Mouse (Mus musculus) embryonic facial prominence, embryonic 13.5 days (tissue): ENCODE measurements at regions not wholly inside any gene's neighbourhood (a gene's known extent, or its start where the extent isn't known, plus 50 kb on each side); places are given as distances from the start of the nearest gene placed in this dataset.

Experiments used
- ATAC-seq: fragments of 200-750 bp; cut with Nextera tagmentation; 2 replicates; pipeline ENCODE4 v1.8.0; 2017; ENCODE audit warnings: low read depth; ENCODE audit not compliant: insufficient number of reproducible peaks, insufficient read depth, low FRiP score, low TSS enrichment
- H3K27ac ChIP-seq: fragments of 300-500 bp; sonication (generic); 2 replicates; pipeline ENCODE4 v1.5.1; 2015; ENCODE audit warnings: moderate library complexity, mild to moderate bottlenecking, inconsistent platforms
- H3K27me3 ChIP-seq: fragments of 300-500 bp; sonication (generic); 2 replicates; pipeline ENCODE4 v1.6.1; 2015; ENCODE audit warnings: mild to moderate bottlenecking, inconsistent platforms
- H3K36me3 ChIP-seq: fragments of 300-500 bp; sonication (generic); 2 replicates; pipeline ENCODE4 v1.6.1; 2015; ENCODE audit warnings: mild to moderate bottlenecking, inconsistent platforms
- H3K4me1 ChIP-seq: fragments of 300-500 bp; sonication (generic); 2 replicates; pipeline ENCODE4 v1.6.1; 2015; ENCODE audit warnings: inconsistent platforms
- H3K4me2 ChIP-seq: fragments of 300-500 bp; sonication (generic); 2 replicates; pipeline ENCODE4 v1.6.1; 2015; ENCODE audit warnings: moderate library complexity, mild to moderate bottlenecking, inconsistent platforms
- H3K4me3 ChIP-seq: fragments of 300-500 bp; sonication (generic); 2 replicates; pipeline ENCODE4 v1.5.1; 2015; ENCODE audit warnings: mild to moderate bottlenecking, inconsistent platforms
- H3K9ac ChIP-seq: fragments of 300-500 bp; sonication (generic); 2 replicates; pipeline ENCODE4 v1.6.1; 2015; ENCODE audit warnings: mild to moderate bottlenecking, inconsistent platforms
- H3K9me3 ChIP-seq: fragments of 300-500 bp; sonication (generic); 2 replicates; pipeline ENCODE4 v1.6.1; 2016; ENCODE audit warnings: inconsistent platforms
- WGBS: fragments of 180-500 bp; shearing (Covaris S2); methylation state at CpG from one replicate; pipeline ENCODE4 v1.1.7; 2015; ENCODE audit warnings: mixed read lengths; 5-methylcytosine and 5-hydroxymethylcytosine counted together

DNA sequence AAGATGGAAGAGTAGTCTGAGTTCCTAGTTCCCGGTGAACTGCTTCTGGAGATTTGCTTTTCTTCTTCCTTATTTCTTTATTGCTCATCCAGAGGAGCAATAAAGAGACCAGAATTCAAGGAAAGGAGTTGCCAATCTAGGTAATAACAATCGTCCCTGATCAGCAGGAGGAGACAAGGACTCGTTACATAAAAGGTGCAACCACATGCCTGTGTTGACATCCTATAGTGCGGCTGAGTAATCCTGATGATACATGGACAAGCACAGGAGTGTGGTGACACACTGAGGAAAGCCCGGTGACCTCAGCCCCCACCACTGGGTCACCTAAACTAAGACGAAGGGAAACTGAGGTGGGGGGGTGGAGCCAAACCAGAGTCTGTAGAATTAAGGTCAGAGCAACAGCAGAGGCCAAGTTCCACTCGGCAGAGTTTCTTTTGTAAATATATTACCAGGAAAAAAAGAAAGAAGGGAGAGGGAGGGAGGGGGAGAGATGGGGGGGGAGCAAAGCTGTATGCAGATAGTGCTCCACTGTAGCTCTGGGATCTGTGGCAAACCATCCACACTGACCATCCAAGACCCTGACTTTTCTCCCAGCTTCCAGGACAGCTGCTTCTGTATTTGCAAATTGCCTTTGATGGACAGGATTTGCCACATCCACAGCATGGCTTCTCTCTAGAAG, 135.2 kb upstream of the Rnaseh2b start:
- no peaks in the 10 kb centered on the region for H3K36me3 ChIP-seq

DNA sequence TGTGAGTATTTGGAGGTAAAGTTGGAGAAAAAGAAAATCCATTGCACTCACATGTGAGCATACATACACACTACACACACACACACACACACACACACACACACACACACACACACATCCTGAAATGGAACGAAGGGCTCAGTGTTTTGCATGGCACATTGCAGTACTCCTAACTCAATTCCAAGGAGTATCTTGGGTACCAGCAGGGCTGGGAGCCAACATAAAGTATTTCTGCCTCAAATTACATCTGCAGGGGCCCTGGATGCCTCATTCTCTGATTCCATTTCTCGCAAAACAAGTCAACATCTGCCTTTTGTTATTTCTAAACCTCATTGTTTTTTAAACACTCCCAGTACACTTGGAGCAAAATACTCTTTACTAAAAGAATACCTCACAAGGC, 132.7 kb upstream of the Rnaseh2b start:
- ATAC-seq: no peak
- 29% methylated on average over 2 of the region's 2 CpGs for WGBS
- no peaks in the 10 kb centered on the region for H3K27me3 ChIP-seq

More for the DNA sequence above, 135.2 kb upstream of the Rnaseh2b start:
- H3K27me3 ChIP-seq: peaks cover 3% of the 10 kb centered on the region; the same call in 1 of the 2 replicates
- H3K27ac ChIP-seq: no peak overlapping the region
- H3K9me3 ChIP-seq: no peaks in the 10 kb centered on the region
- no peak overlapping the region for H3K9ac ChIP-seq
- H3K4me3 ChIP-seq: no peak overlapping the region
- H3K4me2 ChIP-seq: no peak overlapping the region
- ATAC-seq: no peak
- H3K4me1 ChIP-seq: peaks cover 27% of the 10 kb centered on the region
- 81% methylated on average over 7 of the region's 7 CpGs for WGBS

DNA sequence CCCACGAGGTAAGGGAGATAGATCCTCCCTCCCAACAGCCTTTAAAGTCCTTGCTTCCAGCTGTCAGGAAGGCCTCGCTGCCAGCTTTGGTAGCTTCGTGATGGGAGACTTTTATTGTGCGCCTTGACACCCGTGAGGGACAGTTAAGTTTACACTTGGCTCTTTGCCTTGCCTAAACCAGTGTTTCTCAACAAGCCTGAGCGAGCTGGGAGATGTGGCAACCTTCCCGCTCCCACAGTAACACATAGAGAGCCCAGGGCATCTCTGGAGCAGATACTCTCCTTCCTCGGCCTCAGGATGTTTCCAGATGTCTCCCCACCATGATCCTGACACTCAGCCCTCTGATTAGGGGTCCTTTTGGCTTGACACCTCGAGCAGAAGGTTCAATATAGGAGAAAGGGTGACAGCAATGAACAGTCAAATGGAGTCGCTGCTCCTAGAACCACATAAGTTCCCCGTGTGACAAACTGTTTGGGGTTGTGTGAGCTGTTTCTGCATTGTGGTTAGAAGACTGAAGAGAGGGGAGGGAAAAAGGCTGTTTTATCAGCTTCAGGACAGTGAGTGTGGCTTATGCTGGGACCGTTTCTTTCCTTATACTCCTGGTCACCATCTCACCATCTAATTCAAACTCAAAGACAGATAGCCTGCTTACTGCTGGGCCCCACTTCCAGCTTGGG, 129.1 kb upstream of the Rnaseh2b start:
- ATAC-seq: no peak
- H3K4me3 ChIP-seq: no peak overlapping the region
- 69% methylated on average over 12 of the region's 12 CpGs for WGBS
- no peaks in the 10 kb centered on the region for H3K9me3 ChIP-seq
- H3K4me2 ChIP-seq: no peak overlapping the region
- no peak overlapping the region for H3K27ac ChIP-seq
- H3K4me1 ChIP-seq: peaks cover 33% of the 10 kb centered on the region
- H3K27me3 ChIP-seq: no peaks in the 10 kb centered on the region
- no peaks in the 10 kb centered on the region for H3K36me3 ChIP-seq
- no peak overlapping the region for H3K9ac ChIP-seq

More for the DNA sequence above, 132.7 kb upstream of the Rnaseh2b start:
- no peak overlapping the region for H3K4me3 ChIP-seq
- peaks cover 33% of the 10 kb centered on the region for H3K4me1 ChIP-seq
- peak overlapping the region; percentile 92 for H3K27ac ChIP-seq
- no peak overlapping the region for H3K9ac ChIP-seq
- no peak overlapping the region for H3K4me2 ChIP-seq
- no peaks in the 10 kb centered on the region for H3K9me3 ChIP-seq
- no peaks in the 10 kb centered on the region for H3K36me3 ChIP-seq

DNA sequence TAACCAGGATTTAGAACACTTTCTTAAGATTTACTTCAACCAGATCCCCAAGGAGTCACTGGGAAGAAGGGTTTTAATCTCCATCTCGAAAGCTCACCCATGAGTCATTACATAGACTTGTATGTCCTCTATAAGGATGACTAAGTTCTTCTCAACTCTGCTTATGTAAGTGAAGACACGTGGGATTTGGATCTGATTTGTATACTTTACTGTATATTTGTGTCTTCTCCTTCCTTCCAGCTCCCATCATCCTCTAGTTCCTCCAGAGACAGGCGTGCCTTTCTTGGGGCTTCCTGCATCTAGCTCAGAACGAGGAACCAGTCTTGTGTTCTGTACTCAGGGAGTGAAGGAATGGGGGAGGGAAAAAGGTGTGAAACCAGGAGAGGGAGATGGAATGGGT, 127.5 kb upstream of the Rnaseh2b start:
- Histone ChIP-seq H3K4me1 (peaks cover 17% of the 10 kb centered on the region), H3K36me3 (no peaks in the 10 kb centered on the region), H3K27me3 (no peaks in the 10 kb centered on the region), H3K4me3 (no peak overlapping the region), H3K4me2 (no peak overlapping the region), H3K9me3 (no peaks in the 10 kb centered on the region), H3K27ac (no peak overlapping the region), H3K9ac (no peak overlapping the region)
- 78% methylated on average over 4 of the region's 4 CpGs for WGBS
- no peak for ATAC-seq

DNA sequence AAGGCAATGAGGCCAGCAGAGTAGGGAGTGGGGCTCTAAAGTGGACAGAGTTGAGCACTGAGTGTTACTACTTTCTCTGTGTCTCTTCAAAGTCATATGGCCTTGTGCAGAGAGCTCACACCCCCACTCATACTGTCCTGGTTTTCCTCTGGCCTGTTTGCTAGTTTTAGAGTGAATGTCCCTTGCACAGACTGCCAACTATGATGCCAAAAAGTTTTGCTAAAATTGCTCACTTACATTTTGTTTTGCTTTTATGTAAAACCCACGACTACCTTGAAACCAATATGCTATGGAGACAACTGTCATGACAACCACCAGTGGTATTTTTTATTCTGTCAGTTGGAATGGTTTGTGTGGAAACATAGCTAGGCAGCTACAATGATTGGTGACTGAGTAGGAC, 126.4 kb upstream of the Rnaseh2b start:
- Histone ChIP-seq H3K27me3 (no peaks in the 10 kb centered on the region), H3K4me1 (peaks cover 14% of the 10 kb centered on the region), H3K27ac (no peak overlapping the region), H3K9me3 (no peaks in the 10 kb centered on the region), H3K36me3 (no peaks in the 10 kb centered on the region), H3K4me2 (no peak overlapping the region), H3K9ac (no peak overlapping the region), H3K4me3 (no peak overlapping the region)
- ATAC-seq: no peak
- 70% methylated on average over 1 of the region's 1 CpGs for WGBS

DNA sequence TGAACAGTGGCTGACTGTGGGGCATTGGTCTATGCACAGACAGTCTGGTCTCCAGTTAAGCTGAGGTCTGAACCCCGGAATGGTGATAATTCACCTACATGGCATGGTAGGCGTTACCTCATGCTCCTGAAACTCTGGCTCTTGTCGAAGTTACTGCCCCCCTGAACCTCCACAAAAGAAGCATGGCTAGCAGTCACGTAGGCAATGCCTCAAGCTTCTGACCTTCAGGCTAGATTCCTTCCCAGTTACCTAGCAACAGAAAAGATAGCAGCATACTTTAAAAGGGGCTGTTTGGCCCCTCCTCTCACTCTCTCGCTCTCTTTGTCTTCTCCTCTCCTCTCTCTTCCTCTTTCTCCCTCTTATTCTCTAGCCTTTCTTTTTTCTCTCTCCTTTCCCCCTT, 125.8 kb upstream of the Rnaseh2b start:
- Histone ChIP-seq H3K36me3 (no peaks in the 10 kb centered on the region), H3K4me2 (no peak overlapping the region), H3K4me1 (peaks cover 18% of the 10 kb centered on the region), H3K9me3 (no peaks in the 10 kb centered on the region), H3K9ac (no peak overlapping the region), H3K27me3 (no peaks in the 10 kb centered on the region), H3K4me3 (no peak overlapping the region), H3K27ac (no peak overlapping the region)
- 67% methylated on average over 5 of the region's 5 CpGs for WGBS
- no peak for ATAC-seq

DNA sequence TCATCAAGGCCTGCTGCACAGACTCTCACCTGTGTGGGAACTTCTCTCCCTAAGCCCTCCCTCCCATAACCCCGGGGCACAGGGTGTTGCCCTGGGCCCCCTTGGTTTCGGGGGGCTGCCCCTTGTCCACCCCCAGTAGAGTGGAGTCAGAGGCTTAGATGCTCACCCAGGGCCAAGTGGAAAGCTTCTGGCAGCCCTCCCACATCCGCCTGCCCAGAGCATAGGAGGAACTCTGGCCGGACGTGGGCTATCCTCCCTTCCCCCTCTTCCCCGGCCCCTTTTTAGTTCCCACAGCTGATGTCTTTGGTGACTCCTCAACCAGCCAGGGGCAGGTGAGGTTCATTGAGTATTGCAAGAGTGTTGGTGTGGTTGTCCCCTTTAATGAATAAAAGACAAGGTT, 125.3 kb upstream of the Rnaseh2b start:
- Histone ChIP-seq H3K27ac (no peak overlapping the region), H3K36me3 (no peaks in the 10 kb centered on the region), H3K9ac (no peak overlapping the region), H3K9me3 (no peaks in the 10 kb centered on the region), H3K4me2 (no peak overlapping the region), H3K4me1 (peaks cover 20% of the 10 kb centered on the region), H3K27me3 (no peaks in the 10 kb centered on the region), H3K4me3 (no peak overlapping the region)
- WGBS: 86% methylated on average over 6 of the region's 6 CpGs
- ATAC-seq: no peak

DNA sequence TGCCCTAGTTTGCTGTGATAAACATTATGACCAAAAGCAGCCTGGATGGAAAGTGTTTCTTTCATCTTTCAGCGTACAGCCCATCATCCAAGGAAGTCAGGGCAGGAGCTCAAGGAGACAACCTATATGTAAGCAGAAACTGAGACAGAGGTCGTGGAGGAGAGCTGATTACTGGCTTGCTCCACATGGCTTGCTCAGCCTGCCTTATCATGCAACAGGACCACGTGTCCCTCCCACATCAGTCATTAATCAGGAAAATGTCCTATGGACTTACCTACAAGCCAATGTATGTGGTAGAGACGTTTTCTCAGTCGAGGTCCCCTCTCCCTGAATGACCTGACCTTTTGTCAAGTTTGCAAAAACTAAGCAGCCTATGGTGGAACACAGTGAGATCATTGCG, 123.7 kb upstream of the Rnaseh2b start:
- Histone ChIP-seq H3K36me3 (no peaks in the 10 kb centered on the region), H3K4me2 (no peak overlapping the region), H3K27me3 (no peaks in the 10 kb centered on the region), H3K4me3 (no peak overlapping the region), H3K9ac (no peak overlapping the region), H3K27ac (no peak overlapping the region), H3K9me3 (no peaks in the 10 kb centered on the region), H3K4me1 (peaks cover 21% of the 10 kb centered on the region)
- ATAC-seq: no peak
- WGBS: 77% methylated on average over 6 of the region's 6 CpGs

DNA sequence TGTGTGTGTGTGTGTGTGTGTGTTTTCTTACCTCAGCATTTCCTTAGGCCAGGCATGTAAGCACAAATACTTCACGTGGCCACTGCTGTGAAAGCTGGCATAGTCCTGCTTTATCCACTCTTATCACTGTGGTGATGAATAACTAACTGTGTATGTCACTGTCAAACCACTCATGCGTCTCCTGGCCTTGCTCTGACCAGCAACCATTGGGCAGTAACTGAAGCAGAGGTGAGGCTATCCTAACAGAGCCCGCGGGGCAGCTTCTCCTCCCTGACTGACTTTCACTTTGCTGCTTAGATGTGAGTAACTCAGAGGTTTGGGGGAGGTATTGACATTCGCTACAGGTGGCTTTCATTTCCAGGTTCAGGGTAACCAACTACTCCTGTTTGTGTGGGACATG, 122.0 kb upstream of the Rnaseh2b start:
- Histone ChIP-seq H3K4me1 (peaks cover 35% of the 10 kb centered on the region), H3K27ac (no peak overlapping the region), H3K4me2 (no peak overlapping the region), H3K9ac (no peak overlapping the region), H3K4me3 (no peak overlapping the region), H3K9me3 (no peaks in the 10 kb centered on the region), H3K36me3 (no peaks in the 10 kb centered on the region), H3K27me3 (no peaks in the 10 kb centered on the region)
- no peak for ATAC-seq
- 57% methylated on average over 5 of the region's 5 CpGs for WGBS

DNA sequence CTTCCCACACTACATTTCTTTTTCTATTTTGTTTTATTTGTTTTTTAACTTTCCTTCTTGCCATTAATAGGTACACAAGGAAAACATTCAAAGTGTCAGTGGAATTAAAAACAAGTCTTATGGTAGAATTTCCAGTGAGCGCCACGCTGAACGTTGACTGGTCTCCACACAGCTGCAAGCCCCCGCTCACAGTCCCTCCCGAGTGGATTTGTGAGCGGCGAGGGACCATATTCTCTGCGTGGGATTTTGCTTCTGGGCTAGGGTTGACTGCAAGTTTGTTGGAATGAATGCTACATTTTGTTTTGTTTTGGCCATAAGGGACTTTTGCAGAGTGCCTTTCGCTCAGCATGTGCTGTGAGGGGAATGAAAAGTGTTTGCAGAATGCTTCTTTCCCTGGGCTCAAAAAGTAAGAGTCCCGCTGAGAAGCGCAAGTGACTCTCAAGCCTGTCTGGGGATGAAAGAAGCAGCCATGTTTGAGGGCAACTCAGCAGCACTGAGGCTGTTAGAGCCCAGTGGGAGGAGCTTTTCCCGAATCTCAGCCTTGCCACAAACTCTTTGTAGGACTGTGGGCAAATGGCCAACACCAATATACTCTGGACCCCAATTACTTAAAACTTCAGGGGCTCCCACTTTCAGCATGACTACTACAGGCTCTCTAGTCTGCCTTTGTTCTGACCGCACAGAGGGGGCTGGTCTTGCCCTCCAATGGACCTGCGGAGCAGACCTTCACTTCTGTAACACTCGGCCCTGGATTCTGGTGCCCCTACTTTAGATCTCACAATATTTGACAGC, 120.9 kb upstream of the Rnaseh2b start:
- no peaks in the 10 kb centered on the region for H3K36me3 ChIP-seq
- H3K4me3 ChIP-seq: no peak overlapping the region
- no peak overlapping the region for H3K27ac ChIP-seq
- no peak overlapping the region for H3K9ac ChIP-seq
- no peak overlapping the region for H3K4me2 ChIP-seq
- WGBS: 70% methylated on average over 15 of the region's 15 CpGs
- no peak for ATAC-seq
- H3K4me1 ChIP-seq: peaks cover 40% of the 10 kb centered on the region
- H3K9me3 ChIP-seq: no peaks in the 10 kb centered on the region
- no peaks in the 10 kb centered on the region for H3K27me3 ChIP-seq

DNA sequence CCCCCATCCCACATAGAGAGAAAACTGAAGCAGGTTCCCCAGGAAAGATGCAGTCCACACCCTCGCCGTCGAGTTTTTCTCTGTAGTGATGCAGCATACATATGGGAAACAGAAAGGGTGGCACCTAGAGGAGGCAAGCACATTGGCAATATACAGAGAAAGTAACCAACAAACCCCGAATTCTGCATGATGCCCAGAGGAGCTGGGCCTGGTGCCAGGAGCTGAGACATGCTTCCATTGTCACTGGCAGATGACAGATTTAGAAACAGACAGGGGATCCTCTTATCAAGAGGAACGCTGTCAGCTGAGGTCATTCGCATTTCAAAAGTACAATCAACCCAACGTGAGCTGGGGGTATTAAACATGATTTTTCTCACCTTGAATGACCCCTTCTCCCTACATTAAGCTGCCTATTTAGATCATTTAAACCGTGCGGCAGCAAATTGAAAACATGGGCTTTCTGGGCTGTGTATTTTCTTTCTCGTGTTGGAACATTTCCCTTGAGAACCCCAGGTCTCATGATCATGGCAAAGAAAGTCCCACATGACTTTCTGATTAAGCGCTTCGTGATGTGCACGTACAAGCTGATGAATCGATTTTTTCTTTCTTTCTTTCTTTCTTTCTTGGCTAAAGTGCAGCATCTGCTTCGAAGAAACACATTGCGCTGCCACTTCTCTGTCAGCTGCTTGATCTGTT, 118.4 kb upstream of the Rnaseh2b start:
- Histone ChIP-seq H3K27me3 (no peaks in the 10 kb centered on the region), H3K36me3 (no peaks in the 10 kb centered on the region), H3K4me1 (peaks cover 40% of the 10 kb centered on the region), H3K27ac (peak overlapping the region; percentile 68), H3K9me3 (no peaks in the 10 kb centered on the region), H3K4me3 (no peak overlapping the region), H3K9ac (no peak overlapping the region), H3K4me2 (peak overlapping the region; percentile 37)
- WGBS: 28% methylated on average over 16 of the region's 16 CpGs
- no peak for ATAC-seq
